Mouse (Mus musculus): ENCODE measurements around the gene Hlcs.

Gene Hlcs

DNA sequence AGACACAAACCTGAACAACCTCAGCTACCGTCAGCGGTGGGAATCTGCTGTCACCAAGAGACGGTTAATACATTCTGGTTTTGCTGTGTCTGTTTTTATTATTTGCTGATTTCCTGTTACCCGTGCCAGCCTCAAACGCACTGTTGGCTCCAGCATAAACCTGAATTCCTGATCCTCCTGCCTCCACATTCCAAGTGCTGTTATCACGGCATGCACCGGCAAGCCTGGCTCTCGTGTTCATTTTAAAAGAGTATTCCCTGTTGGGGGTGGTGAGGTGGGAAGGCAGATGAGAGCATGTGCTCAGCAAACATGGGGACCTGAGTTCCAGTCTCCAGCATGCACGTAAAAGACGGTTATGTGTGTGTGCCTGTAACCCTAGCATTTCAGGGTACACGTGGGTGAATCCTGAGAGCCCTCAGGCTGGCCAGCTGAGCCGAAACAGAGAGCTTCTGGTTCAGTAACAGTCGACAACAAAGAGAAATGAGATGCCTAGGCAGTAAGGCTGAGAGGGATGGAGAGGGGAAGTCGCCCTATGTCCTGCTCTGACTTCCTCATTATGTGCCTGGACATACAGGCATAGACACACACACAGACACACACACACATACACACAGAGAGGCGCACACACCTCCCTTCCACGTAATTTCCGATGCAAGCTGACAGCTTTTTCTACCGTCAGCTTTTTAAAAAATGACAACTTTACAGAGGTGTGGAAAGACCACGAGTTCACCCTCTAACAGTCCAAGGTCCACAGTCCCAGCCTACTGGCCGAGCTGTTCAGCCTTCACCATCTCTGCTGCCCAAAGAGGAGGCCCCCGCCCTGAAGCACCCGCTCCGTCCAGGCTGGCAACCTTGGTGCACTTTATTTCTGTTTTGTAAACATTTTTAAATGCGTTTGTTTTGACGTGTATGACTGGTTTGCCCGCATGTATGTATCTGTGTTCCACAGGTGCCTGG lies 107.6 kb downstream of the Hlcs start:
- DNase-seq (ENCODE audit: low read depth) = no peak

- DNase-seq (ENCODE audit: low read depth) = no peak
These were observed 112.0 kb downstream of the Hlcs start for GRCm38 (mm10) chr16:94201387-94201786.

DNA sequence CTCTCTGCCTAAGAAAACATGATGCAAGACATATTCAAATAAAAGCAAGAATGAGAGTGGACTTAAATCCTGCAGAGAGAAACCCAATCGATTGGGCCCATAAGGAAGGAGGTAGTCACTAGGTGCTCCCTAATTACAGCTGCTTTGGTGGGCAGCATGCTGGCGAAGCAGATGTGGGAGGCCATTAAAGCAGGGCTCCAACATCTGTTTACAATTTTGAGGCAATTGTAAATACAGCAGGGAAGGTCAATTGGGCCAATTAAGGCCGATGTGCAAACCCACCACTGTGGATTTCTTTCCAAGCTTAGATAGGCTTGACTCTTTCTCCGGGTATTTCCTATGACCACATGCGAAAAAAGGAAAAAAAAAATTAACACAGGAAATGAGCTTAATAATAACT lies 117.5 kb downstream of the Hlcs start:
- no peak for DNase-seq (ENCODE audit: low read depth)

DNA sequence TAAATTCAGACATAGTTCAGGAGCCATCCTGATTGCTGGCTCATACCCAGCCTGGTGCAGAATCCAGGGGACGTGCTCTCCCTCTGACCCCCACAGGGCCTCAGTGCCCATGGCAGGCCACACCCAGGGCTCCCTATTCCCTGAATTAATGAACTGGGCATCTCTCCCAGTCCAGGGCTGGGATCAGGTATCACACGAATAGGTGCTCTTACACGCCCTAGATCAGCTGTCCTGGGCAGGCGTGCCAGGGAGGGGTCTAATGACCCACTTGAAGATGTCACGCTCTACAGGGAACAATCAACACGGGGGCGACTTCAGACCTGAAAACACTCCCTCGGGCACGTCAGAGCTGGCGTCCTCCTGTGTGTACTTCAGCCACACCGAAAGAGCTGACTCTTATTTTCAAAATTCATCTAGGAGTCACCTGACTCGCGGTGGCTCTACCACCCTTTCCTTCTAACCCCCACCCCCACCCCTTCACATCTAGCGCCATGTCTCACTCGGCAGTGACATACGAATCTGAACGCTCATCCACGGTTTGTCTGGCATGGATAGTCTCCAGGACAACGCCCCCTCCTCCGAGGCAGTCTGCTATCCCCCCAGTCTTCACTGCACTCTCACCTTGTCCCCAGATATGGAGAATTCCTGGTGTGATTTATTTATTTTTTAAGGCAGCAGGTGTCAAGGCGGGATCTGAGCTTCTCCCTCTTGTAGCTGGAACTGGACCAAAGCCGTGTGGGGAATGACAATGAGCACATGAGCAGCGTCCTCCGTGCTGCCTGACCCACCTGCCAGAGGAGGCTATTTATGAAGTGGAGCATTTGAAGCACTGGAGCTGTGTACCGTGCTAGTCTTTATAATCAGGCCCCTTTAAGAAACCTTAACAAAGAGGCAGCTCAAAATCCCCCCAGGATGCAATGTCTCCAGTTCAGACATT lies 121.7 kb downstream of the Hlcs start:
- no peak for DNase-seq (ENCODE audit: low read depth)

GRCm38 (mm10) chr16:94190256-94190655 lies 123.1 kb downstream of the Hlcs start:
- DNase-seq (ENCODE audit: low read depth) = no peak

DNA sequence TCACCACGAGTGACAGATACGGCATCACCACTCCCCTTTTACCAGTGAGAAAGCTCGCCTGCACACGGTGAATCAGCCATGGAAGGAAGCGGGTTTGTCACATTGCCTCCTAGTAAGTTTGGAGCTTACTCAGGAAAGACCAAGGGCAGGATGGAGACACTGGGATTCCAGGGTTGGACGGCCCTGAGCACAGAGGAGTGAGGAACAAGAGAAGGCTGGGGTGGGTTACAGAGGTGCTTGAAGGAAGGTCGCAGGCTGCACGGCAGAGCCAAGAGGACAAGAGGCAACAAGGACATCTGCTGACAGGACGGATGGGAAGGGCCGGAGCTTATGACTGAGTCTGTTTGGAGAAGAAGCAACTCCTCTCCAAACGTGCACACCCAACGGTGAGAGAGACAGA lies 126.8 kb downstream of the Hlcs start:
- DNase-seq (ENCODE audit: low read depth) = no peak

DNA sequence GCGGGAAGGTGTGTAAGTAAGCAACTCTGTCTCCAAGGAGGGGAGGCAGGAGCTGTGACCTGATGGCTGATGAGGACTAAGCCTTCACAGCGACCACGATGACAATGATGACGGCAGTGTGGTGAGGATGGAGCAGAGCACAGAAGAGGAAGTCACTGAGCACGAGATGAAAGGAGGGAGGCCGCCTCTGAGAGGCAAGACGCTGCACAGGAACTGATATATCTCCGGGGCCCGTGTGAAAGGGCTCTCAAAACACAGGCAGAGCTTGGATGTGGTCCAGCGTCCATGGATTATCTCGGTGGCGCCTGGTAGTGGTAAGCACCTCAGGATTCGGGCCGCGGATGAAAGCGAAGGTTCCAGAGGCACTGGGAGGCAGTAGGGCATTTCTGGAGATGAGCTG lies 127.9 kb downstream of the Hlcs start:
- DNase-seq (ENCODE audit: low read depth) = no peak

- no peak for DNase-seq (ENCODE audit: low read depth)
These were observed 133.1 kb downstream of the Hlcs start for GRCm38 (mm10) chr16:94180122-94180870.

DNA sequence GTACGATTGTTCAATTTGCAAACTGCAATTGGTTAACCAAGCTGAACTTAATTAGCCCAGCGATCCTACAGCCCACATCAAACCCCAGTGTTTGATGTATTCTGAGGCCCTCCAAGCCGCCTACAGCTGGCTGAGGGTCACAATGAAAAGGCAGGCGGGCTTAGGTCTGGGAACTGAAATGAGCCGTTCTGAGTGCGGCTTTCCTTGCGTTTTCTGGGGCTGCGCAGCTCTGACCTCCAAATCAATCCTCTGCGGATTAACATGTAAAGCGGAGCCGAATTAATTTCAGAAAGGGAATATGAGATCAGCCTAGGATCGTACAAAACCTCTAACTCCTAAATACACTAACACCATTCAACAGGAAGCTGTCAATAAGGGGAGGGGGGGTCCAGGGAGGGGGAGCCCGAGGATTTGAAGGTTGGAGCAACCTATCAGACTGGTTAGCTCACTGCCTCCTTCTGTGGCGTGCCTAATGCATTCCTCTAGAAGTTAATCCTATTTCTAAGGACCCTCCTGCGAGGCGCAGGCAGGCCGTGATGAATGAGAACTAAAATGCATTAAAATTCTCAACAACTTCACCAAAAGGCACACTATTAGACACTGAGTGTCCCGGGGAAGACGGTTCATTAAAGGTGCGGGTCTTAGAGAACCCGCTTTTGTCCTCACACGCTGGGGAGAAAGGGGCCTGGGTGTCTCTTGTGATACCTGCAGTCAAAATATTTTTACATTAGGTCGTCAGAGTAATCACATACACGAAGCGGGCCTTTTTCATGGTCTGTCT lies 133.8 kb downstream of the Hlcs start:
- DNase-seq (ENCODE audit: low read depth) = no peak

DNA sequence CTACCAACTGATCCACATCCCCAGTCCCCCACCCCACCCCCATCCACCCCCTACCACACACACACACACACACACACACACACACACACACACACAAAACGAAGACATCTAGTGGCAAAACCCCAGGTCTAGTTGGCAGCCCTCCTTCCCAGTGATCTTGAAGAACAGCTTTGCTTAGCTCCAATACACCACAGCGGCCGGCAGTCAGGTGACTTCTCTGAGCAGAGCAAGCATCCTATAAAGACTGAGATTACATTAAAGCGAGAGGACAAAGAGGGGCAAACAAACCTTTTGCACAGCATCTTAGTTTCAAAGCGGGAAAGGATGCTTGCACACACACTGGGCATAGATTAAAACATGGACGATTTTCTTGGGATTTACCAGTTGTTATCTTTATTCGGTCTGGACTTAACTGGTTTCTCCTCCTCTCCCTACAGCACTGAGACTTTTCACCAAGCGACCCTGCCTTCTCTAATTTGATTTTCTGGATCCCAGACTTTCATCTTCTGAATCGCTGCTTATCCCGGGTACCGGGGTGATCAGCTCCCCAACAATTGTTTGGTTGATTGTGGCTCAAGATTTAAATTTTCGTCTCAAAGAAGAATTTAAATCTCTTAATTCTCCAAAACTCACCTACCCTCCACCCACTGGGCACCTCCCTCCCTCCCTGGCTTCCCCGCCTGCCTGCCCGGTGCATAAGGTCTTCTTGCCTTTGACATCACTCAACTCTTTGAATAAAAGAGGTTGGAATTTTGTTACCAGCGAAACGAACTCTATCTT lies 134.7 kb downstream of the Hlcs start:
- DNase-seq (ENCODE audit: low read depth) = no peak

GRCm38 (mm10) chr16:94176997-94177857 lies 136.1 kb downstream of the Hlcs start:
- no peak for DNase-seq (ENCODE audit: low read depth)

- DNase-seq (ENCODE audit: low read depth) = no peak
These were observed 137.9 kb downstream of the Hlcs start for GRCm38 (mm10) chr16:94175366-94175986.

DNA sequence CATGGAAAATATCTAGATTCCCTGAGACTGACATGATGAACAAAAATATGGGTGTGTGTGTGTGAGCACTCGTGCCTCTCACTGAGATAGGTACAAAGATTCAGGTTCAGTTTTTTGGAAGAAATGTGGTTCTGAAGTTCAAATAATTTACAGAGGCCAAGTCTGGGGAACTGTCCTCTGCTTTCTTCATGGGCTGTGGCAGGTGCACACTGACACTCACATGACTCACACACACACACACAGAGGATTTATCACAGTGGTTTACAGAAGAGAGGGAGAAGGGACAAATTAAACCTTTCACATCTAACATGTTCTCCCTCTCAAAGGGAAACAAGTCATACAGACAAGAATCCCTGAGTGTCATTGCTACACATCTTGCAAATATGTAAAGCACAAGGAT lies 140.0 kb downstream of the Hlcs start:
- no peak for DNase-seq (ENCODE audit: low read depth)

DNA sequence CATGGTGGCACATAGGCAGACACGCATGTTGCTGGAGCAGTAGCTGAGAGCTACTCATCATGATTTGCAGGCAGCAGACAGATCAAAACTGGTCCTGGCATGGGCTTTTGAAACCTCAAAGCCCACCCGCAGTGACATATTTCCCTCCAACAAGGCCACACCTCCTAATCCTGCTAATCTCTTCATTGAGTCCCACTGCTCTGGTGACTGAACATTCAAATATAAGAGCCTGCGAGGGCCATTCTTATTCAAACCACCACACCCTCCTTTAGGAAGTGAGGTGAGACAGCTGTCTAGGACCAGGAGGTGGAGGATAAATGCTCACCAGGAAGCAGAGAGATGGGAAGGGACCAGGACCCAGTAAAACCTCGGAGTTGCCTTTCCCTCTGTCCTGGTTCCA lies 143.2 kb downstream of the Hlcs start:
- DNase-seq (ENCODE audit: low read depth) = no peak

DNA sequence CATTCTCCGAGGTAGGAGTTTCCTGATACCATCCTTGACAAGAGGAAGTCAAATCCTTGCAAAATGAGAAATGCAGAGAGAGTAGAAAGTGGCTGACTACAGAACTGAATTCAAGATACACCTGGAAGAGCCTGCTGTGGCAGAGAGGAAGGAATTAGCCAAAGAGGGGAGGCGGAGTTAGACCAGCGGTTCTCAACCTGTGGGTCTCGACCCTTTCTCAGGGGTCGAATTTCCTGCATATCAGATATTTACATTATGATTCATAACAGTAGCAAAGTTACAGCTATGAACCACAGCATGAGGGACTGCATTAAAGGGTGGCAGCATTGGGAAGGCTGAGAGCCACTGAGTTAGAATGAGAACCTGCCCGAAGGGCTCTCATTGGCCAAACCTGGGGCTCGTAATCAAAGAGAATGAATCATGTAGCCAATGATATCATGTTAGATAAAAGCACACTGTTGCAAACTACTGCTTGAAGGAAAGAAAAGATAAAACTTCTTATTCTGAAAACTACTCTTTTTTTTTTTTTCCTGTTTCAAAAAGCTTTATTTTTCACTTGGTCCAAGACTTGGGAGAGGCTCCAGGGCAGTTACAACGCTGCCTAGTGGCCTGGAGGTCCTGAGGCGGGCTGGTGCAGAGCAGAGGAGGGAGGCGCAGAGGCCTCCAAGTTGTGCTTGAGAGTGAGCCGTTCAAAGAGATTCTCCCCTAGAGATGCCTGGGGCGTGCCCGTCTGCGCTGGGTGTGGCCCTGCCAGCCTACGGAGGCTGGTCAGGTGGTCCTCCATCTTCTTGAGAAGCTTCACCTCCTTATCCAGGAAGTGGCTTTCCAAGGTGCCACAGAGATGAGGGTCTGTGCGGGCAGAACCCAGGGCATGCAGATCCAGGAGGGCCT lies 144.5 kb downstream of the Hlcs start:
- no peak for DNase-seq (ENCODE audit: low read depth)

DNA sequence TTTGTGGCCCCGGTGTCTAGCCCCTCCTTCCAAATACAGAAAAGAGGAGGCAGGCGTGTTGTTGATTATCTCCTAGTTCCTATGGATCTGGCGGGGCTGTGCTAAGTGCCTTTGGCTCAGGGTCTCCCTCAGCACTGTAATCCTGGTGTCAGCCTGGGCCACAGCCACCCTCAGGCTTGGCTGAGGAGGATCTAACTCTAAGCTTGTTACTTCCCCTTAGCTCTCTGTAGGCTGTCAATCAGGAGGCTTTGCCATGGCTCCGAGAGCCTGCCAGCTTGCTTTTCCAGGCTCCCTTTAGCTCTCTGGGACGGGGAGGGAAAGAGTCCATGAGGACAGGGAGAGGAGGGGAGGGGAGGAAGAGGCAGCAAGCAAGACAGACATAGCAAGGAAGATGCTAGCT lies 148.4 kb downstream of the Hlcs start:
- no peak for DNase-seq (ENCODE audit: low read depth)

DNA sequence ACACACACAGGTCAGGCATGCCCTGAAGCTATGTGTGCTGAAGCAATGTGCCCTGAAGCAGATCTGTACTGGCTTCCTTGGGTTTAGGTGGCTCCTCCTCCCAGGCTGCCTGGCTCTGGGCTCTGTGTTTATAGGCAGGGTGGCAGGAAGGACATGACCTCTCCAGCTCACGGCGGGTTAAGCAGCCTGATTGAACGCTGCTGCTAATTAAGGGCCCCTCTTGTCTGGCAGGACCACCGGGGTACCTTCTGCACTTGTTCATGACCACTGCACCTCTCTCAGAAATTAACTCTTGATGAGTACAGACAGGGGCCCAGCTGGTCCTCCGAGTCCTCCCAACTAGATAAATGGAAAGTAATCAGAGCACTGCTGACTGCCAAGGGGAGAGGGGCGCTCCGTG lies 149.1 kb downstream of the Hlcs start:
- no peak for DNase-seq (ENCODE audit: low read depth)

DNA sequence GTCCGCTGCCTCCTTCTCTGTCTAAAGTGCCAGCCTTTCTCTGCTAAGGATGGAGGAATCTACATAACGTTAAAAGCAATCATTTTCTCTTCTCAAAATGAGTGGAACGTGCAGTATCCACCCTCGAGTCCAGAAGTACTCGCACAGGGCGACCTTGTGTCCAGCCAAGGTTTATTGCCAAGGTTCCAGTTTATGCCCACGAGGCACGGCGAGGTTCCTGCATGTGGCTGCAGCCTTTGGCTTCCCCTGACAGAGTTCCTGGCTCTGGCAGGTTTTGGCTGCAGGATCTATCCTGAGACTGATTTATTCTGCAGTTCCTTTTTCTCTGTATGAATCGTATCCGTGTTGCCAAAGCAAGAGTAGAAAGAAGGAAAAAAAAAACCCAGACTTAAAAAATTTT lies 150.3 kb downstream of the Hlcs start:
- no peak for DNase-seq (ENCODE audit: low read depth)

Measured in c-Kit-positive CD71-positive TER-119-negative erythroid progenitor cells, embryonic 14.5 days (primary cell).